Mouse (Mus musculus) hindbrain, embryonic 15.5 days (tissue): ENCODE measurements around the gene Sprr2a2. TPM values are rescaled to one million over a fixed set of nuclear protein-coding genes. Genes with fewer than 3 reads are reported as not detected.
"Not testable (repeated sequence)": the region's sequence is repeated elsewhere in the genome, so short reads cannot be mapped to it uniquely, and the experiment has no call there.

ENCODE experiments used
- ATAC-seq: fragments of 200-750 bp; cut with Nextera tagmentation; 2 replicates; pipeline ENCODE4 v1.8.0; 2017; ENCODE audit warnings: low read depth, moderate number of reproducible peaks, moderate TSS enrichment; ENCODE audit not compliant: low FRiP score
- H3K27ac ChIP-seq: fragments of 300-500 bp; sonication (generic); replicated peaks from 2 replicates; pipeline ENCODE4 v1.5.1; 2015; ENCODE audit warnings: mild to moderate bottlenecking, inconsistent platforms
- H3K27me3 ChIP-seq: fragments of 300-500 bp; sonication (generic); 2 replicates; pipeline ENCODE4 v1.6.1; 2015; ENCODE audit warnings: control low read depth, inconsistent platforms
- H3K36me3 ChIP-seq: fragments of 300-500 bp; sonication (generic); 2 replicates; pipeline ENCODE4 v1.6.1; 2015; ENCODE audit warnings: control low read depth, inconsistent platforms
- H3K4me1 ChIP-seq: fragments of 300-500 bp; sonication (generic); replicated peaks from 2 replicates; pipeline ENCODE4 v1.6.1; 2015; ENCODE audit warnings: control low read depth, inconsistent platforms
- H3K4me2 ChIP-seq: fragments of 300-500 bp; sonication (generic); 2 replicates; pipeline ENCODE4 v1.6.1; 2015; ENCODE audit warnings: moderate library complexity, mild to moderate bottlenecking, inconsistent platforms
- H3K4me3 ChIP-seq: fragments of 300-500 bp; sonication (generic); 2 replicates; pipeline ENCODE4 v1.5.1; 2015; ENCODE audit warnings: mild to moderate bottlenecking, inconsistent platforms
- H3K9ac ChIP-seq: fragments of 300-500 bp; sonication (generic); 2 replicates; pipeline ENCODE4 v1.6.1; 2015; ENCODE audit warnings: inconsistent platforms
- H3K9me3 ChIP-seq: fragments of 300-500 bp; sonication (generic); 2 replicates; pipeline ENCODE4 v1.6.1; 2016; ENCODE audit warnings: control low read depth, inconsistent platforms
- WGBS: fragments of 180-500 bp; shearing (Covaris S2); methylation state at CpG from one replicate; pipeline ENCODE4 v1.1.7; 2015; 5-methylcytosine and 5-hydroxymethylcytosine counted together
- polyA plus RNA-seq: library from polyadenylated mRNA; unstranded; fragments of >200 nt; fragmentation: Nextera tagmentation; extraction: Ambion mirVana; gene quantifications from 2 replicates; pipeline ENCODE4 v1.2.1, GENCODE M21; 2015

Sprr2a2 gene
- polyA plus RNA-seq, 1 experiment from 2014 or later, result 0.29 TPM

DNA sequence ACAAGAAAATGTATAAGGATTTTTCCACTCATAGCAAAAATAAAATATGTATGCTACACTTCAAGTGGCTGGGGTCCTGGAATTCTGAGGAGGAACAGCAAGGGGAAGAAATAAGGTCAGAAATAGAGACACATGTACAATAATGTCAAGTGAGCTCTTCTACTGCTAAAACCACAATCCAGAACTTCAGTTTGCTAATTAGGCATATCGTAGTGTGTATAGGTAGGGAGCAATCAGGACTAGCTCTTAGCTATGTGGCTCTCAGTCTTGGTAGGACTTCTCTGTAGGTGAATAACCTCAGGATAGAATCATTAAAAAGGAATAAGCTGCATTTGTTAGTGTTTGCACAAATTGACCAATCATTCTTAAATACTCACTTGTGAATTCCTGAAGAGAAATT, 23.5 kb downstream of the Sprr2a2 start:
- not testable (repeated sequence) for H3K4me1 ChIP-seq, H3K36me3 ChIP-seq, H3K9ac ChIP-seq, H3K27me3 ChIP-seq, H3K27ac ChIP-seq, H3K9me3 ChIP-seq, H3K4me3 ChIP-seq, H3K4me2 ChIP-seq
- peak; percentile 39; the same call in 1 of the 2 replicates for ATAC-seq
- no CpG with 5 or more reads among the region's 1 CpGs for WGBS

DNA sequence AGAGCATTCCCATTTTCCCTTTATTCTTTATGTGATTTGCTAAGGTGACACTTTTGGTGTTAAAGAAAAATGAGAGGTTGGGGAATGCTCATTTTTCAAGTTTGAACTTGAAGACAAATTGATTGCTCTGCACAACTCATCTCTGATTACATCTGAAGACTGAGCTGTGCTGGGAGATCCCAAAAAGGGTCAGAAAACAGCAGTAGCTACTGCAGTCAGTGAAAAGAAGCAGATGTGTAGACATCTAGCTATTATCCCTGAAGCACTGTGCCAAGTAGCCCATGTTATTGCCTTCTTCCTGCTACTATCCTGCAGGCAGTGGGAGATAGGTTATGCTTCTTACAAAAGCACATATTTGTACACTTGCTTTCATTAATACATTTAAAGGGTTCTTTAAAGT, 29.1 kb downstream of the Sprr2a2 start:
- H3K27ac ChIP-seq, H3K27me3 ChIP-seq, H3K4me3 ChIP-seq, H3K9ac ChIP-seq, H3K4me2 ChIP-seq, H3K36me3 ChIP-seq, H3K4me1 ChIP-seq, H3K9me3 ChIP-seq: not testable (repeated sequence)
- peak; percentile 40; the same call in 1 of the 2 replicates for ATAC-seq

DNA sequence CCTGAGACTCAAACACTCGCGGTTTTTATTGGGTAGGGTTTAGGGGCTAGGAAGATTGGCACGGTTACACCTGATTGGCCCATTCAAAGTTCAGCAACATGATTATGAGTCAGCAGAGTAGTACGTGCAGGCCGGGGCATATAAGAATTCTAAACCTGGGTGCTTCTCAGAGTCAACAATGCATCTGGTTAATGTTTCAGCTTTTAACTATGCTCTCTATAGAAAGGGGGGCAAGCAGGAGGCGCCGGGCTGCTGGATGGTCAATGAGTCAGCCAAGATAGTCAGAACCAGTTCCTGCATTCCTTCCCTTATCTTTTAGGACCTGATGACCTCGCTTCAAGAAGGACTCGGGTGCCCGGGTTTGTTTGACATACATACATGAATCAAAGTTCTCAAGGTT, 30.5 kb downstream of the Sprr2a2 start:
- not testable (repeated sequence) for H3K9me3 ChIP-seq, H3K27ac ChIP-seq, ATAC-seq, H3K27me3 ChIP-seq, H3K4me2 ChIP-seq, H3K4me3 ChIP-seq, H3K4me1 ChIP-seq, H3K36me3 ChIP-seq, H3K9ac ChIP-seq
- no CpG with 5 or more reads among the region's 10 CpGs for WGBS

- not testable (repeated sequence) for H3K9ac ChIP-seq, H3K36me3 ChIP-seq, ATAC-seq, H3K4me3 ChIP-seq, H3K4me2 ChIP-seq, H3K27me3 ChIP-seq, H3K27ac ChIP-seq, H3K4me1 ChIP-seq, H3K9me3 ChIP-seq
These were observed 32.8 kb downstream of the Sprr2a2 start for GRCm38 (mm10) chr3:92248494-92248893.

- H3K27me3 ChIP-seq, H3K9me3 ChIP-seq, H3K4me2 ChIP-seq, H3K4me3 ChIP-seq, H3K9ac ChIP-seq, H3K36me3 ChIP-seq, H3K4me1 ChIP-seq, H3K27ac ChIP-seq, ATAC-seq: not testable (repeated sequence)
- 94% methylated on average over 1 of the region's 2 CpGs for WGBS
These were observed 34.7 kb downstream of the Sprr2a2 start for GRCm38 (mm10) chr3:92250450-92250849.

GRCm38 (mm10) chr3:92253860-92254259, 38.1 kb downstream of the Sprr2a2 start:
- 0 out of 2 replicates have a peak, but pooled peaks have one; percentile 64 for ATAC-seq
- H3K9ac ChIP-seq, H3K4me1 ChIP-seq, H3K27me3 ChIP-seq, H3K4me3 ChIP-seq, H3K9me3 ChIP-seq, H3K27ac ChIP-seq, H3K4me2 ChIP-seq, H3K36me3 ChIP-seq: not testable (repeated sequence)
- no CpG with 5 or more reads among the region's 8 CpGs for WGBS

DNA sequence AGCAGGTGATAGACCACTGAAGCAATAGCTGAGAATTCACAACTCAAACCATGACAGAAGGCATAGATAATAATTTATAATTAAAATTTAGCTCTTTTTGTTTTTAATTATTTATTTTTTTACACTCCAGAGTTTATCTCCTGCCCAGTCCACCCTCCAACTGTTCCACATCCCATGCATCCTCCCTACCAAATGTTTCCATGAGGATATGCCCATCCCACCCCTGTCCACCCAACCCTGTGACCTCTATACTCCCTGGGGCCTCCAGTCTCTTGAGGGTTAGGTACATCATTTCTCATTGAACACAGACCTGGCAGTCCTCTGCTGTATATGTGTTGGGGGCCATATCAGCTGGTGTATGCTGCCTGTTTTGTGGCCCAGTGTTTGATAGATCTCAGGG, 42.8 kb downstream of the Sprr2a2 start:
- ATAC-seq, result peak; percentile 67
- H3K27me3 ChIP-seq, H3K4me3 ChIP-seq, H3K4me2 ChIP-seq, H3K9ac ChIP-seq, H3K4me1 ChIP-seq, H3K27ac ChIP-seq, H3K9me3 ChIP-seq, H3K36me3 ChIP-seq: not testable (repeated sequence)

DNA sequence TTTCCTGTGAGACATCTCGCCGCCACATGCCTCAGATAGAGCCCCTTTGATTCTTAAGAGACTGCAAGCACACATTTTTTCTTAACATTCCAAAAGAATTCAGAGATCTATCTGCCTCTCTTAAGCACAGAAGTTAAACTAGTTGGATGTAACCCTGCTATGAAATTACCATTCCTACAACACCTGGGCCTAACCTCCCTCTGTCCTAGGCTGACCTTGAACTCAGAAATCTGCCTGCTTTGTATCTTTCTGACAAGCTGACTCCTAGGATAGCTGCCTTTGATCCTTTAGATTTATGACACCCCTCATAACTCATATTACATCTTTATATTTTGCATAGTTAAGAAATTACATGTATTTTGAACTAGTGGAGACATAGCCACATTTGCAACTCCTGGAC, 47.7 kb downstream of the Sprr2a2 start:
- H3K4me2 ChIP-seq, H3K27ac ChIP-seq, H3K4me3 ChIP-seq, H3K9ac ChIP-seq, ATAC-seq, H3K4me1 ChIP-seq, H3K36me3 ChIP-seq, H3K9me3 ChIP-seq, H3K27me3 ChIP-seq: not testable (repeated sequence)
- no CpG with 5 or more reads among the region's 2 CpGs for WGBS

DNA sequence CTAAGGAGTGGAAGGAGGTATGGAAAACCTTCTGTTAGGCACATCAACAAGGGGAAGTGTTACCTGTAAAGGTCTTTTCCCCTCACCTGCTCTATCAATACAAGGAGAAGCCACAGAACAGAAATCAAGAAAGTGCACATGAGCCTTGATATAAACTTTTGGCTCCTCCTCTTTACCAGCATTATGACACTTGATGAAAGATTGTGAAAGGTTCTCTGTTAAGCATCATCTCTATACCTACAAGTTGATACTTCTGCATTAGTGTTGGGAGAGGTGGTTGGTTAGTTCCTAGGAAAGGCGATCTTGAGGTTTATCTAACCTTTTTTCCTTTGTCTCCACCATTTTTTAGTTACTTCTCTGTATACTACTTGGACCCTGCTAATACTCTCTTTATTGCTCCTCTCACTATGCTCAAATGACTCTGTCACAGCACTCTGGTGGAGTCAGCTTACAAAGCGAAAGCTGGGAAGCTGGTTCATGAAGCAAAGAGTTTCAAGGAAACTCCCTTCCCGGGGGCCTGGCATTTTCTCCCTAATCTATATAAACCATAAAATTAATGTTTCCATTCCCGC, 55.8 kb downstream of the Sprr2a2 start:
- no CpG with 5 or more reads among the region's 4 CpGs for WGBS
- H3K27ac ChIP-seq, H3K4me2 ChIP-seq, ATAC-seq, H3K9ac ChIP-seq, H3K27me3 ChIP-seq, H3K4me3 ChIP-seq, H3K36me3 ChIP-seq, H3K9me3 ChIP-seq, H3K4me1 ChIP-seq: not testable (repeated sequence)

DNA sequence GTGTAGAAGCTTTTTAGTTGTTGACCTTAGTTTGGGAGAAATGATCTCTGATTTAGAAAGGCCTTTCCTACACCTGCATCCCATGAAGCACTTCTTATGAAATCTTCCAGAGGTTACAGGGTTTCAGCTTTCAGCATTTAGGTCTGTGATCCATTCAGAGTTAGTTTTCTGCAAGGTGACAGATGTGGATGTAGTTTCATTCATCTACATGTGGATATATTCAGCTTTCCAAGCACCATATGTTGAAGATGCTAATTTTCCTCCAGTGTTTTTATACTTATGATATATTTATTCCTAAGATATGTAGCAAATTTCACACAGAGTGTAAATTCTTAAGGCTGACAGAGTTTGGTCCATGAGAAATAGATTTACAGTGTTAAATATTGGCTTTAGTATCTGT, 57.8 kb downstream of the Sprr2a2 start:
- H3K4me1 ChIP-seq, ATAC-seq: not testable (repeated sequence)

GRCm38 (mm10) chr3:92274018-92274417, 58.3 kb downstream of the Sprr2a2 start:
- WGBS, result no CpG with 5 or more reads among the region's 1 CpGs
- H3K4me2 ChIP-seq, H3K9ac ChIP-seq, H3K36me3 ChIP-seq, H3K27me3 ChIP-seq, H3K27ac ChIP-seq, H3K4me3 ChIP-seq, H3K9me3 ChIP-seq, H3K4me1 ChIP-seq: not testable (repeated sequence)
- 0 out of 2 replicates have a peak, but pooled peaks have one; percentile 23 for ATAC-seq

More for the DNA sequence above, 57.8 kb downstream of the Sprr2a2 start:
- not testable (repeated sequence) for H3K9ac ChIP-seq, H3K4me3 ChIP-seq, H3K27me3 ChIP-seq, H3K9me3 ChIP-seq, H3K36me3 ChIP-seq, H3K4me2 ChIP-seq, H3K27ac ChIP-seq

DNA sequence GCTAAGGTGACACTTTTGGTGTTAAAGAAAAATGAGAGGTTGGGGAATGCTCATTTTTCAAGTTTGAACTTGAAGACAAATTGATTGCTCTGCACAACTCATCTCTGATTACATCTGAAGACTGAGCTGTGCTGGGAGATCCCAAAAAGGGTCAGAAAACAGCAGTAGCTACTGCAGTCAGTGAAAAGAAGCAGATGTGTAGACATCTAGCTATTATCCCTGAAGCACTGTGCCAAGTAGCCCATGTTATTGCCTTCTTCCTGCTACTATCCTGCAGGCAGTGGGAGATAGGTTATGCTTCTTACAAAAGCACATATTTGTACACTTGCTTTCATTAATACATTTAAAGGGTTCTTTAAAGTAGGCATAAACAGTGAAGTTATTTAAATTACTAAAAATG, 63.9 kb downstream of the Sprr2a2 start:
- not testable (repeated sequence) for H3K4me1 ChIP-seq, H3K27me3 ChIP-seq, H3K9me3 ChIP-seq, H3K27ac ChIP-seq, H3K36me3 ChIP-seq, H3K9ac ChIP-seq, H3K4me2 ChIP-seq, H3K4me3 ChIP-seq
- ATAC-seq, result 0 out of 2 replicates have a peak, but pooled peaks have one; percentile 39

DNA sequence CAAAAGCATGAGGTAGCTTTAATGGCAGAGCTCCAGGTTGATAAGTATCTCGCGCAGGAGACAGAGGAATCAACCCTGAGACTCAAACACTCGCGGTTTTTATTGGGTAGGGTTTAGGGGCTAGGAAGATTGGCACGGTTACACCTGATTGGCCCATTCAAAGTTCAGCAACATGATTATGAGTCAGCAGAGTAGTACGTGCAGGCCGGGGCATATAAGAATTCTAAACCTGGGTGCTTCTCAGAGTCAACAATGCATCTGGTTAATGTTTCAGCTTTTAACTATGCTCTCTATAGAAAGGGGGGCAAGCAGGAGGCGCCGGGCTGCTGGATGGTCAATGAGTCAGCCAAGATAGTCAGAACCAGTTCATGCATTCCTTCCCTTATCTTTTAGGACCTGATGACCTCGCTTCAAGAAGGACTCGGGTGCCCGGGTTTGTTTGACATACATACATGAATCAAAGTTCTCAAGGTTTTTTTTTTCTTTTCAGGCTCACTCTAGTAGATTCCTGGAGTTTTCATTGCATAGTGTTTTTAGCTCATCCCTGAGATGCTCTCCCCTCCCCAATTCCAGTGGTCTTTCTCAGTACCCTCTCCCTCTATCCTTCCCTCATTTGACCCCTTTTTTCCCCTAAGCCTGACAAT, 65.4 kb downstream of the Sprr2a2 start:
- 68% methylated on average over 5 of the region's 12 CpGs for WGBS
- H3K36me3 ChIP-seq, H3K27me3 ChIP-seq, H3K27ac ChIP-seq, H3K4me1 ChIP-seq, H3K9me3 ChIP-seq, H3K4me3 ChIP-seq, H3K9ac ChIP-seq, H3K4me2 ChIP-seq, ATAC-seq: not testable (repeated sequence)
